Mouse (Mus musculus): ENCODE measurements at regions not wholly inside any gene's neighbourhood (a gene's known extent, or its start where the extent isn't known, plus 50 kb on each side); places are given as distances from the start of the nearest gene placed in this dataset.

DNA sequence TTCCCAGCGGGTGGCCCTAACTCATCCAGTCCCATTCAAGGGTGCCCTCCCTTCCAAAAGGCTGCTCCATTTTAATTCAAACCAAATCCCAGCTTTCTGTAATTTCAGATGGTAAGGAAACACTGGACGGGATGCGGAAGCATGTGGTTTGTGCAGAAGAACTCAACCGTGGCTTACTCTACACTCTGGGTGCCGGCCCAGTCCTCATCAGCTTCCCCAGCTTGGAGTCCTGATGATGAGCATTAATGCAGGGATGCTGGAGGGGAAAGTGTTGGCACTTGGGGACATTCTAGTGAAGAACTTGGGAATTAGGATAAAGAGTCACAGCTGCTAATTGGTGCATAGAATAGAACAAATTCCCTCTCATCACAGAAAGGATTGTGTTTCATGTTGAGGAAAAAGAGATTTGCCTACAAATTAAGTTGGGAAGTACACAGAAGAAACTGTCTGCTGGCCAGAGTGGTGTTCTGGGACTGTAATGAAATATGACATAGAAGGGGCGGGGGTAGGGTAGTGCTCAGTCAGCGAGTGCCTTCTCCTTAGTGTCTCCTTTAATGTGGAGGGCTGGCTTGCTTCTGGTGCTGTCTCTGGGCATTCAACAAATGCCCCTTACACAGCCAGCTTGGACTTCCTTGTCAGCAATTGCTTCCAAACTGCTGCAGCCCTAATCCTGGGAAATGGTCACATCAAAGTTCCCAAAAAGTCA, 285.0 kb upstream of the Bmper start:
- no peak for DNase-seq (ENCODE audit: low spot score in 2 of 2)

DNA sequence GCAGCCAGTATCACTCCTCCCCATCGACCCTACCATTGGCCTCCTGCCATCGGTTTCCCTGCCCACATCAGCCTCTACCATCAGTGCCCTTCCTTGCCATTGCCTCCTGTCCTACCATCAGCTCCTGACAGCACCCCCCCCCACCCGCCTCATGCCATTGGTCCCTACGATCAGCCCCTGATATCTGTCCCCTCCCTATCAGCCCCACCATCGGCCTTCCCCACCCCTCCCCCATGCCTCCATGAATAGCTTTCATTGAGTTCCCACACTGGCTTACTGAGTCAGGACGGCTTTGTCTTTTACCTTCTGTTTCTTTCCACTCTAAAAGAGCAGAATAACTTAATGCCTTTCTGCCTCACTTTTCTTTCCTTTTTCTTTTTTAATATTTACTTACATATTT, 277.9 kb upstream of the Bmper start:
- no peak for DNase-seq (ENCODE audit: low spot score in 2 of 2)

DNA sequence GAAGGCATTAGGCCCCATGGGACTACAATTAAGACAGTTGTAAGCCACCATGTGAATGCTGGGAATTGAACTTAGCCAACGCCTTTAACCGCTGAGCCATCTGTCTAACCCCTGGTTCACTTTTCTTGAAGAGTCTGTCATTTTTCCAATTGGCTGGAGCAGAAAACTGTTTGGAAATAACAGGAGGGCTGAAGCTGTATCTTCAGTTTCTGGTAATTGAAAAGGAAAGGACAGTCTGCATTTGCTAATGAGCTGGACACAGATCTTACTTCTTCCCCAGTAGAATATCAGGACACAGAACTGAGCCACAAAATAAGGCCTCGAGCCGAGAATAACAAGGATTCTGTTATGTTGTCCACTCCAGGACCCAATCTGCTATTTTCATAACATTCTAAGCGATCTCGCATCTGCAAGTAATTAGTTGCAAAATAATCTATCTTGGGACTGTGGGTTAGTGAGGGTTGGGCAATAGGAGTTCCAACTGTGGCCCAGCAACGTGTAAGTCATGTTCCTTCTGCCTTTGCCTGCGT, 277.4 kb upstream of the Bmper start:
- no peak for DNase-seq (ENCODE audit: low spot score in 2 of 2)

- DNase-seq (ENCODE audit: low spot score in 2 of 2): no peak
Measured at GRCm38 (mm10) chr9:22952571-22953442, 270.1 kb upstream of the Bmper start.

GRCm38 (mm10) chr9:22962269-22962815, 260.5 kb upstream of the Bmper start:
- no peak for DNase-seq (ENCODE audit: low spot score in 2 of 2)

- no peak for DNase-seq (ENCODE audit: low spot score in 2 of 2)
Measured at GRCm38 (mm10) chr9:22971312-22971711, 251.6 kb upstream of the Bmper start.

DNA sequence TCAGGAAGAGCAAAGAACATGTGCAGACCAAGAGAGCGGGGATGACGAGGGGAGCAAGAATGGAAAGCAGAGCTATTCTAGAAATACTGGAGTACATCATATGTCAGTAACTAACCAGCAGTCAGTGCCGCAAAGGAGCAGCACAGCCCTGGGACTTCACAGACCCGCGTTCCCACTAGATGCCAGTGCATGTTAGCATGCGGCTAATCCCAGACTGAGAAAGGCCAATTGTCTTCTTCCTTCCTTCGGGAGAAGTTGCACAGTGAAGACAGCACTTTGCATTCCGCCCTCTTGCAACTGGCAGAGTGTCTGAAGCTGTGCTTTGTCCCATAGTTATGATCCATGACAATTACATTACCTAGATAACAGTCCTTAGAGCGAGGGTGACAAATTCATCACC, 246.1 kb upstream of the Bmper start:
- DNase-seq (ENCODE audit: low spot score in 2 of 2): no peak

GRCm38 (mm10) chr9:22979627-22980026, 243.2 kb upstream of the Bmper start:
- no peak for DNase-seq (ENCODE audit: low spot score in 2 of 2)

- DNase-seq (ENCODE audit: low spot score in 2 of 2): no peak
Measured at GRCm38 (mm10) chr9:22989508-22989907, 233.4 kb upstream of the Bmper start.

DNA sequence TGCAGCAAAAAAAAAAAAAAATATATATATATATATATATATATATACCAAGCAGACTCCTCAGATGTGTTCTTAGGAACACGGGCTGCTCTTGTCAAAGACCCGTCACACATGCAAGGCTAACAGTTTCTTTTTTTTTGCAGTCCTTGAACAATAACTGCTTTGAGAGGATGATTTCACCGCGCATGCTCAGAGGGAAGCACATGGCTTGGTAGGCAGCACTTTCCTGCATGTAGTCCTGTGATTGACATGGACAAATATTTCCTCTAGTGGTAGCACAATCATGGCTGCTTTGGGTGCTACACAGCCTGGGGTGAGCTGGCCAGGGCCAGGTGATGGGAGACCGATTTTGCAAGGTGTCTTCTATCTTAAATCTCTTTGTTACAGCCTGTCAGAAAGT, 229.3 kb upstream of the Bmper start:
- no peak for DNase-seq (ENCODE audit: low spot score in 2 of 2)

DNA sequence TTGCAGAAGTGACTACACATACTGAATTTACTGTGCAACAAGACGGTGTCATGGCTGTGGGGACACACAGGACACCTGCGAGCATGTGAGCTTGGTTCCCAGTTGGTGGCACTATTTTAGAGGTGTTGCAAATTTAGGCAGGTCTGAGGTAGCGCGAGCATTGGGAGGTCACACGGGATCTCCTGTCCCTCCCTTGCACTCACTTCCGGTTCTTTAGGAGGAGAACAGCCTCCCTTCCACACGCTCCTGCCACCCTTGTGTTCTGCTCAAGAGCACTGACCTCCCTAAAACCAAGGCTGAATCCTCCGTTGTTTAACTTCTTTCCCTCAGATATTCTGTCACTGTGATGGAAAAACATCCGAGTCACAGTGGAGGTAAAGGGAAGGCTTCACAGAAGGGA, 227.3 kb upstream of the Bmper start:
- DNase-seq (ENCODE audit: low spot score in 2 of 2): no peak

GRCm38 (mm10) chr9:22998306-22998705, 224.6 kb upstream of the Bmper start:
- no peak for DNase-seq (ENCODE audit: low spot score in 2 of 2)

DNA sequence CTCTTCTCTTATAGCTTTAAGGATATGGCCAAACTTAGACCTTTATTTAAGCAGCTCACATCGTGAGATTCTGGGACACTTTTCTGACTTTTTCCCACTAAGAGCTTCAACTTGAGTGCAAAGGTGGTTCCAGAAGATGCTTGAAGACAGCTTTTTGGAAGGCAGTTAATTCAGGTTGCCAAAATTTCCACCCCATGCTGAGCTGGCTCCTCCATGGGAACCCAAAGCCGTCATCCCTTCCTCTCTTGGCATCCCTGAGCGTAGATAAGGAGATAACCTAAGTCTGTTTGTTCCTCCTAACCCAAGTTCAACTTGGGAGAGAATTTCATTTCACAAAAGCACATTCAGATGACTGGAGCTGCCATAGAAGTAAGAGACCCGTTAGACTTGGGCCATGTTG, 223.7 kb upstream of the Bmper start:
- DNase-seq (ENCODE audit: low spot score in 2 of 2): no peak

DNA sequence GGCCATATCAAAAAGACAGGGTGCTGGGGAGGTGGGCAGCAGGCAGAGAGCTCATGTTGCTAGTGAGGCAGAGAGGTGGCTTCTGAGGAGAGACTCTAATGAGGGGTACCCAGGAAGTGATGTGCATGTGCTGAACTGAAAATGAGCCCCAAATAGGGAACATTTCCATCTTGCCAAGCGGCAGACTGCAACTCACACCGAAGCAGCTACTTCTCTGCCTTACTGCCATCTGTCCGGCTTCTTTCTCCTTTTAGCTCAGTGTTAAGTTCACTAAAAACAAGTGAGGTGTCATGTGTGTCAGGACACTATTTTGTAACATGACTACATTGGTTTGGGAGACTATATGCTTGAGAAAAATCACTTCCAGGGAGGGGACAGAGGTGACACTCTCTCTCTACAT, 222.7 kb upstream of the Bmper start:
- DNase-seq (ENCODE audit: low spot score in 2 of 2): no peak

DNA sequence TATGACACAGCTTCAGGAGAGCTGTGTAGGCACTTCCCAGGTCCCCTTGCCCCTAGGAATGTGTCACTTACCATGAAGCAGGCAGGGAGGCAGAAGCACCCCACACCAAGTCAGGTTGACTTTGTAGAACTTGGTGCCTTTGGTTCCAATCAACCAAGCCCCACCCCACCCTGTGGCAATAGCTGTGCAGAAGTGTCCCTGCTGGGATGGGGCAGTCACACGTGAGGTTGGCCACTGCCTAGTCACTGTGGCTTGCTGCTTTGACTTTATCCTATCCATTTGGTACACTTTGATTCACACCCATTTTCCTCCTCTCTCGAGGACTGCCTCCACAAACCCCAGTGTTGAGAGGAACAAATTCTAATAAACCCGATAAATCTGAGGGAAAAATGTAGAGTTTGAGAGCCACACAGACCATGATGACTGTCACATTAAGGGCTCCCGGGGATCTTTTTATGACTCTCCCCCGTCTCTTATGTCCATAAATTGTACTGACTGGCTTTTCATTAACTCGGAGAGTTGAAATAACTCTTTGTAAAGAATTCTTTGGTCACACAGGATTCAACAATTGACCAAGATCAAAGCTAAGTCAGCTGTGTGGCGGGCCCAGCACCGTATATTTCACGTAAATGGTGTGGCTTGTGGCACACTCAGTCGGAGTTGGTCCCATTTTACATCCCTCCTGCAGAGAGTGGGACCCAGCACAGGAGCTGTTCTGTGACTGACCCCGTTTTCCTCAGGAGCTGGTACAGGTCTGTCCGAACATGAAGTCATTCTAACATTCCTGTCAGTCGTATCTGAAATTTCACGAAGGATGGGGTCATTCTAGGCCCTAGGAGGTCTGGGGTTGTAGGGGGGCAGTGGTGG, 219.4 kb upstream of the Bmper start:
- DNase-seq (ENCODE audit: low spot score in 2 of 2): no peak

DNA sequence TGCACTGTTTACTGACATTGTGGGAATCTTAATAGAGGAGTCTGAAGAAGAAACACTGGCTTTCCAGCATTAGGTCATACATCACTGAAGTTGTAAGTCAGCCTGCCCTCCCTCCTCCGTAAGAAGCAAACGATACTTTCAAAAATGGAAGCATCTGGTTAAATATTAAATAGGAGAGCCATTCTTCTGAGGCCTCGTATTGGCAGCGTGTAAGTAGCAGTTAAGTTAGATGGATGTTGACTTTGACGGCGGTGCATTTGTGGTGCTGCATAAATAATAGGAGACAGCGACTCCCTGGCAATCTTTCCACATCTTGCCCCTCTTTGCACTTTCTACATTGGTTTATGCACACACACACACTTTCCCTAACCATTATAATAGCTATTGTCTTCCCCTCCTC, 217.9 kb upstream of the Bmper start:
- no peak for DNase-seq (ENCODE audit: low spot score in 2 of 2)

- no peak for DNase-seq (ENCODE audit: low spot score in 2 of 2)
Measured at GRCm38 (mm10) chr9:23009462-23010183, 213.3 kb upstream of the Bmper start.

- no peak for DNase-seq (ENCODE audit: low spot score in 2 of 2)
Measured at GRCm38 (mm10) chr9:23011316-23011959, 211.4 kb upstream of the Bmper start.

GRCm38 (mm10) chr9:23012130-23012529, 210.7 kb upstream of the Bmper start:
- DNase-seq (ENCODE audit: low spot score in 2 of 2): no peak

DNA sequence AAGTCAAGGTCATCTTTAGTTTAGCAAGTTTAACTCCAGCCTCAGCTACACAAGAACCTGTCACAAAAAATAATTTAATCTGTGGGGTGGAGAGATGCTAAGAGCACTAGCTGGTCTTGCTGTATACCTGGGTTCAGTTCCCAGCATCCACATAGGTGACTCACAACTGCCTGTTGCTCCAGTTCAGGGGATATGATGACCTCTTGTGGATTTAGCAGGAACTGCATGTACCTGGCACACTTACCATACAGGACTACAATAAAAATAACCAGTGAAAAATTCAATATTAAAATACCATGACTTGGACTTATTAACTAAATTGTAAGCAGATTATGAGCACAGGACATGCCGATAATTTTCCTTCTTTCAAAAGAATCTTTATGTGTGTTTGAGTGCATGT, 206.1 kb upstream of the Bmper start:
- DNase-seq (ENCODE audit: low spot score in 2 of 2): no peak
